Mouse (Mus musculus): ENCODE measurements around the gene Slc17a7. TPM values are rescaled to one million over a fixed set of nuclear protein-coding genes. Genes with fewer than 3 reads are reported as not detected.

Slc17a7 gene
- polyA plus RNA-seq, 1 experiment from 2014 or later, result 0.62 TPM

DNA sequence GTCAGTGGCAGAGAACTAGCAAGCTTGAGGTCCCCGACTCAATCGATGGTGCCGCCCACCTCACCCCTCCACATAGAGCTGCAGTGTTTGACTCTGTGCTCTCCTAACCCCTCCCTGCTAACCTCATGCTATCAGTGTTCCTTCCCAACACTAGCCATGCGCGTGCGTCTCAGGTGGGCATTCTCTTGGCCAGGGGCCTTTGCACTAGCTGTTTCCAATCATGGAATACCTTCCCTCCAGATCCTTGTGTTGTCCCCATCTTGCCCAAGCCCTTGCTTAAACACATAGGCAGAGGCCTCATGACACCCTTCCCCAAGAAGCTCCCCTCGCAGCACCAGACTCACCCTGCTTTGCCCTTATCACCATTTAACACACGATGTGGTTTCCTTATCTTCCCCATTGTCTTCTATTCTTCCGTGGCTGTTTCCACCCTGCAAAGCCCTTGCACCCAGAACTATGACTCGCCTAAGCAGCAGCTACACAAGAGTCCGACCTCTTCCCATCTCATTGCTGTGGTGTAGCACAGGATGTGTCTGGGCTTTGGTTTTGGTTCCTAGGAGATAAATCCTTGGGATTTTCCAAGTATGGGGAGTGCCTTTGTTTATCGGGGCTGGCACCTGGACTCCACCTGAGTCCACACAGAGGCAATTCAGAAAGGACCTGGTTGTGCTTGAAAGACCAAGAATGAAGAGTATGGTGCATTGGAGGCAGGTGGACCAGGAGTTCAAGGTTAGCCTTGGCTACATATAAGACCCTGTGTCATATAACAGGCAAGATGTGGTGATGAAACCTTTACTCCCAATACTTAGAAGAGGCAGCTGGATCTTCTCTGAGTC lies 26.4 kb upstream of the Slc17a7 start:
- Histone ChIP-seq H3K36me3 (ENCODE audit: control insufficient read depth, insufficient read depth, low read length) (no peaks in the 10 kb centered on the region), H3K27ac (replicated peaks; ENCODE audit: low read depth, low read length) (no peak overlapping the region)
- no peak for ATAC-seq (ENCODE audit: low FRiP score, low TSS enrichment)

DNA sequence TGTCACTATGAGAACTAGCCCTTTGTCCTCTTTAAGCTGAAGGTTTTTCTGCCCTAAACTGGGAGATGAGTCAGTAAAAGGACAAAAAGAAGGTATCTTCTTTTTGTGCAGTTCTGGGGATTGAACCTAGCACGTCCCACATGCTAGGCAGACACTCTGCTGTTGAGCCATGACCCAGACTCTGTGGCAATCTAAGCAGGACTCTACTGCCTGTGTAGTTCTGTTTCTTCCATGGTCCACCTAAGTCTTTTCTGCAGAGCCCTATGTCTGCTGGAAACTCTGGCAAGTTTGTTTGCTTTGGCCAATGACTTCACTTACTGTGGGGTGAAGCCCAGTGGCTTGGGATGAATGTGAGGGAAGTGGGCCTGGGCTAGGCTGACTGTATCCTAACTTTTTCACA lies 25.3 kb upstream of the Slc17a7 start:
- 75% methylated on average over 1 of the region's 1 CpGs for WGBS
- ATAC-seq (ENCODE audit: low FRiP score, low TSS enrichment) (no peak), DNase-seq (no peak)
- peaks cover 16% of the 10 kb centered on the region; the same call in 1 of the 2 replicates for H3K27me3 ChIP-seq (ENCODE audit: control insufficient read depth, insufficient read depth, low read length)
- H3K4me2 ChIP-seq (ENCODE audit: low read length), result no peak overlapping the region
- no peaks in the 10 kb centered on the region for H3K9me3 ChIP-seq (ENCODE audit: control insufficient read depth, low read length)
- H3K27ac ChIP-seq (replicated peaks; ENCODE audit: low read depth, low read length), result no peak overlapping the region
- H3K9ac ChIP-seq (replicated peaks; ENCODE audit: low read length), result no peak overlapping the region
- no peaks in the 10 kb centered on the region for H3K4me1 ChIP-seq (ENCODE audit: control insufficient read depth, insufficient read depth, low read length)
- H3K36me3 ChIP-seq (ENCODE audit: control insufficient read depth, insufficient read depth, low read length), result peaks cover 2% of the 10 kb centered on the region; the same call in 1 of the 2 replicates
- H3K4me3 ChIP-seq (replicated peaks; ENCODE audit: low read depth, low read length), result no peak overlapping the region

More for the DNA sequence above, 26.4 kb upstream of the Slc17a7 start:
- Histone ChIP-seq H3K4me1 (ENCODE audit: control insufficient read depth, insufficient read depth, low read length) (no peaks in the 10 kb centered on the region), H3K4me3 (replicated peaks; ENCODE audit: low read depth, low read length) (no peak overlapping the region), H3K9me3 (ENCODE audit: control insufficient read depth, low read length) (no peaks in the 10 kb centered on the region), H3K9ac (replicated peaks; ENCODE audit: low read length) (no peak overlapping the region), H3K4me2 (ENCODE audit: low read length) (no peak overlapping the region), H3K27me3 (ENCODE audit: control insufficient read depth, insufficient read depth, low read length) (peaks cover 16% of the 10 kb centered on the region; the same call in 1 of the 2 replicates)
- no peak for DNase-seq
- WGBS, result 84% methylated on average over 12 of the region's 12 CpGs

GRCm38 (mm10) chr7:45139904-45140723 lies 23.6 kb upstream of the Slc17a7 start:
- no peak for DNase-seq
- H3K4me3 ChIP-seq (replicated peaks; ENCODE audit: low read depth, low read length), result no peak overlapping the region
- 80% methylated on average over 8 of the region's 8 CpGs for WGBS

DNA sequence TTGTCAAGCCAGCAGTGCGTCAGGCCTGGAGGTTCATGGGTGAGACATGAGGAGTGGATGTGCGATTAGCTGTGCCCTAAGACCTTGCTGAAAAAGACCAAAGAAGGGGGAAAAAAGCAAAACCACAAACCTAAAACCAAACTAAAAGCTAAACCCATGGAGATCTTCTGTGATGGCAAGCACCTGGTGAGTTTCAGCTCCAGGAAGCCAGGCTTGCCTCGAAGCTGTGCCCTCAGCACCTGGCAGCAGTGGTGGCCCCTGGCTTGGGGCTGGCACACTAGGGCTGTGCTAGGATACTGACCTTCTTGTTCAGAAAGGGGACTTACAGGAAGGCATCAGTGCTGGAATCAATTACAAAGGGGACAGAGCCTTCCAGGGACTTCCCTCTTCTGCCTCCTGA lies 22.4 kb upstream of the Slc17a7 start:
- Histone ChIP-seq H3K9ac (replicated peaks; ENCODE audit: low read length) (no peak overlapping the region), H3K4me3 (replicated peaks; ENCODE audit: low read depth, low read length) (no peak overlapping the region)
- WGBS, result 95% methylated on average over 3 of the region's 3 CpGs

More at GRCm38 (mm10) chr7:45139904-45140723, 23.6 kb upstream of the Slc17a7 start:
- no peaks in the 10 kb centered on the region for H3K4me1 ChIP-seq (ENCODE audit: control insufficient read depth, insufficient read depth, low read length)
- no peak overlapping the region for H3K27ac ChIP-seq (replicated peaks; ENCODE audit: low read depth, low read length)
- ATAC-seq (ENCODE audit: low FRiP score, low TSS enrichment), result no peak
- no peak overlapping the region for H3K9ac ChIP-seq (replicated peaks; ENCODE audit: low read length)
- H3K4me2 ChIP-seq (ENCODE audit: low read length), result no peak overlapping the region
- H3K36me3 ChIP-seq (ENCODE audit: control insufficient read depth, insufficient read depth, low read length), result peaks cover 14% of the 10 kb centered on the region; the same call in 1 of the 2 replicates
- peaks cover 8% of the 10 kb centered on the region; the same call in 1 of the 2 replicates for H3K27me3 ChIP-seq (ENCODE audit: control insufficient read depth, insufficient read depth, low read length)
- H3K9me3 ChIP-seq (ENCODE audit: control insufficient read depth, low read length), result no peaks in the 10 kb centered on the region

GRCm38 (mm10) chr7:45141914-45142313 lies 21.8 kb upstream of the Slc17a7 start:
- no peak overlapping the region for H3K27ac ChIP-seq (replicated peaks; ENCODE audit: low read depth, low read length)
- no peaks in the 10 kb centered on the region for H3K4me1 ChIP-seq (ENCODE audit: control insufficient read depth, insufficient read depth, low read length)
- no peaks in the 10 kb centered on the region for H3K9me3 ChIP-seq (ENCODE audit: control insufficient read depth, low read length)
- DNase-seq (no peak), ATAC-seq (ENCODE audit: low FRiP score, low TSS enrichment) (no peak)
- WGBS, result 89% methylated on average over 5 of the region's 5 CpGs
- no peaks in the 10 kb centered on the region for H3K27me3 ChIP-seq (ENCODE audit: control insufficient read depth, insufficient read depth, low read length)
- H3K9ac ChIP-seq (replicated peaks; ENCODE audit: low read length), result no peak overlapping the region
- H3K4me2 ChIP-seq (ENCODE audit: low read length), result no peak overlapping the region
- peaks cover 27% of the 10 kb centered on the region for H3K36me3 ChIP-seq (ENCODE audit: control insufficient read depth, insufficient read depth, low read length)
- H3K4me3 ChIP-seq (replicated peaks; ENCODE audit: low read depth, low read length), result no peak overlapping the region

More for the DNA sequence above, 22.4 kb upstream of the Slc17a7 start:
- H3K36me3 ChIP-seq (ENCODE audit: control insufficient read depth, insufficient read depth, low read length), result peaks cover 25% of the 10 kb centered on the region
- ATAC-seq (ENCODE audit: low FRiP score, low TSS enrichment) (no peak), DNase-seq (no peak)
- H3K9me3 ChIP-seq (ENCODE audit: control insufficient read depth, low read length), result no peaks in the 10 kb centered on the region
- no peaks in the 10 kb centered on the region for H3K4me1 ChIP-seq (ENCODE audit: control insufficient read depth, insufficient read depth, low read length)
- no peak overlapping the region for H3K27ac ChIP-seq (replicated peaks; ENCODE audit: low read depth, low read length)
- H3K4me2 ChIP-seq (ENCODE audit: low read length), result no peak overlapping the region
- H3K27me3 ChIP-seq (ENCODE audit: control insufficient read depth, insufficient read depth, low read length), result no peaks in the 10 kb centered on the region

- no peak overlapping the region for H3K9ac ChIP-seq (replicated peaks; ENCODE audit: low read length)
- no peaks in the 10 kb centered on the region for H3K4me1 ChIP-seq (ENCODE audit: control insufficient read depth, insufficient read depth, low read length)
- DNase-seq, result no peak
- H3K27ac ChIP-seq (replicated peaks; ENCODE audit: low read depth, low read length), result no peak overlapping the region
- H3K36me3 ChIP-seq (ENCODE audit: control insufficient read depth, insufficient read depth, low read length), result peaks cover 27% of the 10 kb centered on the region
- WGBS, result 83% methylated on average over 13 of the region's 13 CpGs
- ATAC-seq (ENCODE audit: low FRiP score, low TSS enrichment), result no peak
- H3K4me2 ChIP-seq (ENCODE audit: low read length), result no peak overlapping the region
- H3K27me3 ChIP-seq (ENCODE audit: control insufficient read depth, insufficient read depth, low read length), result no peaks in the 10 kb centered on the region
- no peaks in the 10 kb centered on the region for H3K9me3 ChIP-seq (ENCODE audit: control insufficient read depth, low read length)
- H3K4me3 ChIP-seq (replicated peaks; ENCODE audit: low read depth, low read length), result no peak overlapping the region
These were observed 19.2 kb upstream of the Slc17a7 start for GRCm38 (mm10) chr7:45144368-45145174.

DNA sequence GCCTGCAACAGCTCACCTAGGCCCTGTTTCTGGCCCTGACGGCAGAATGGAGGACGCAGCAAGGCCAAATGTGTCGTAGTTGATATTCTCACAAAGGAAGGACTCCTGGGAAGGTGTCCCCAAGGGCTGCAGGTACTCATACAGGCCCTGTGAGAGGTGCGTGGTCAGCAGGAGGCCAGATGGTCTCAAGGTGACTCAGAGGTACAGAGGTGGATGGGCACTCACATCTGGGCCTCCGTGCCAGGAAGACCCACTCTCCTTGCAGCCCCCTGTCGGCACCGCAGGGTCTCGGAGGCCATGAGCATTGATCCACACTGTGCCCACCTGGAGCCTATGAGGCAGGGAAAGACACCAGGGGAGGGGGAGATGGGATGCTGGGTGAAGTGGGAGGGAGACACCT lies 18.3 kb upstream of the Slc17a7 start:
- DNase-seq (no peak), ATAC-seq (ENCODE audit: low FRiP score, low TSS enrichment) (no peak)
- Histone ChIP-seq H3K9me3 (ENCODE audit: control insufficient read depth, low read length) (no peaks in the 10 kb centered on the region), H3K27ac (replicated peaks; ENCODE audit: low read depth, low read length) (no peak overlapping the region), H3K36me3 (ENCODE audit: control insufficient read depth, insufficient read depth, low read length) (peaks cover 27% of the 10 kb centered on the region), H3K4me3 (replicated peaks; ENCODE audit: low read depth, low read length) (no peak overlapping the region), H3K27me3 (ENCODE audit: control insufficient read depth, insufficient read depth, low read length) (no peaks in the 10 kb centered on the region), H3K4me1 (ENCODE audit: control insufficient read depth, insufficient read depth, low read length) (no peaks in the 10 kb centered on the region), H3K4me2 (ENCODE audit: low read length) (no peak overlapping the region), H3K9ac (replicated peaks; ENCODE audit: low read length) (no peak overlapping the region)
- 94% methylated on average over 8 of the region's 8 CpGs for WGBS

DNA sequence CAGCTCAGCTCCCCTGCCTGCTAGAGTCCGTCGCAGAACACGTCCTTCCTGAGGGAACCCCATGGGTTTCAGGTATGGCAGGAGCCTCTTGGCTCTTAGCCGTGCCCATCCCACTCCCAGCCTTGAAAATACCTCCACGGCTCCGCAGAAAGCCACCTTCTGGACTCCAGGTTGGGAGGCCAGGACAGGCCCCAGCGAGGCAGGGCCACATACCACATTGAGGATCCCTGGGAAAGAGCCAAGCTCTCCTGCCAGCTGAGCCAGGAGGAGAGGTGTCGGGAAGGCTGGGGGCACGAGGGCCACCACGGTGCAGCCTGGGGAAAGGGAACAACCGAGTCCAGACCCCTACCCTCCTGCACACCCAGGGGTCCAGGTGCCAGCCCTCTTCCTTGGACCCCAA lies 16.5 kb upstream of the Slc17a7 start:
- 95% methylated on average over 11 of the region's 11 CpGs for WGBS

More for the DNA sequence above, 16.5 kb upstream of the Slc17a7 start:
- no peak for ATAC-seq (ENCODE audit: low FRiP score, low TSS enrichment)
- H3K9me3 ChIP-seq (ENCODE audit: control insufficient read depth, low read length), result no peaks in the 10 kb centered on the region
- H3K36me3 ChIP-seq (ENCODE audit: control insufficient read depth, insufficient read depth, low read length), result peaks cover 27% of the 10 kb centered on the region
- DNase-seq, result no peak
- H3K27me3 ChIP-seq (ENCODE audit: control insufficient read depth, insufficient read depth, low read length), result no peaks in the 10 kb centered on the region
- no peak overlapping the region for H3K4me3 ChIP-seq (replicated peaks; ENCODE audit: low read depth, low read length)
- no peaks in the 10 kb centered on the region for H3K4me1 ChIP-seq (ENCODE audit: control insufficient read depth, insufficient read depth, low read length)
- no peak overlapping the region for H3K4me2 ChIP-seq (ENCODE audit: low read length)
- H3K9ac ChIP-seq (replicated peaks; ENCODE audit: low read length), result no peak overlapping the region
- H3K27ac ChIP-seq (replicated peaks; ENCODE audit: low read depth, low read length), result no peak overlapping the region
